Comparison of ENCODE assay signal across 13 mouse cellular contexts in genomic region chr12:5319359-5319973, GRCm38 (mm10). TPM values are rescaled to one million over a fixed set of nuclear protein-coding genes. Genes with fewer than 3 reads are reported as not detected.
DNase-seq lines count a peak whose midpoint lies in the region; ATAC-seq and TF ChIP-seq lines count a peak whose summit lies in the region.
"Had no signal": no experiment of that assay in that cellular context is flagged by ENCODE, and none has a peak within 500 bp of the region (broad histone marks: within the 10 kb centered on the region; RNA-seq: fewer than 3 reads in every experiment).

No protein-coding gene starts in this region.

- WGBS in cerebellum, adult 2 months = 44% methylated on average over 12 of the region's 12 CpGs
- 23% methylated on average over 12 of the region's 12 CpGs for WGBS in kidney, postnatal 0 days
- WGBS in embryonic facial prominence, embryonic 10.5 days = 15% methylated on average over 12 of the region's 12 CpGs
- 17% methylated on average over 12 of the region's 12 CpGs for WGBS in limb, embryonic 11.5 days

- no peaks in the 10 kb centered on the region; the same call in 1 of the 2 replicates for H3K4me1 ChIP-seq in cerebellum, adult 2 months (ENCODE audit: control insufficient read depth, insufficient read depth, low read length)
- H3K4me1 ChIP-seq in kidney, postnatal 0 days (replicated peaks; ENCODE audit: insufficient read depth, low read length) = no peaks in the 10 kb centered on the region
- H3K4me1 ChIP-seq in embryonic facial prominence, embryonic 10.5 days = peaks cover 32% of the 10 kb centered on the region
- H3K4me1 ChIP-seq in limb, embryonic 11.5 days (ENCODE audit: control insufficient read depth, insufficient read depth, low read length) = peaks cover 9% of the 10 kb centered on the region

- no peaks in the 10 kb centered on the region for H3K9me3 ChIP-seq in kidney, postnatal 0 days (replicated peaks; ENCODE audit: low read length)
- H3K9me3 ChIP-seq in embryonic facial prominence, embryonic 10.5 days = no peaks in the 10 kb centered on the region
- no peaks in the 10 kb centered on the region for H3K9me3 ChIP-seq in limb, embryonic 11.5 days (ENCODE audit: control insufficient read depth, low read length)
- H3K9me3 ChIP-seq: embryonic facial prominence, embryonic 15.5 days; lung, embryonic 15.5 days had no signal

- no peak overlapping the region for H3K4me3 ChIP-seq in cerebellum, adult 2 months (replicated peaks; ENCODE audit: insufficient read depth, low read depth, low read length)
- H3K4me3 ChIP-seq in kidney, postnatal 0 days (replicated peaks; ENCODE audit: low read depth, low read length) = no peak overlapping the region
- H3K4me3 ChIP-seq in embryonic facial prominence, embryonic 10.5 days = peak overlapping the region; percentile 32; the same call in 1 of the 2 replicates
- H3K4me3 ChIP-seq in limb, embryonic 11.5 days (ENCODE audit: low read depth, low read length) = no peak overlapping the region
- H3K4me3 ChIP-seq: embryonic facial prominence, embryonic 15.5 days; lung, embryonic 15.5 days had no signal

- DNase-seq in cerebellum, postnatal 10 days = peak; percentile 51 to 55
- DNase-seq in cerebellum, adult 2 months = no peak
- DNase-seq in kidney, postnatal 0 days (ENCODE audit: low spot score) = peak; percentile 55
- DNase-seq in kidney, adult 11 months = no peak
- peak; percentile 71 for DNase-seq in embryonic facial prominence, embryonic 10.5 days (ENCODE audit: low spot score)
- DNase-seq in limb, embryonic 11.5 days (ENCODE audit: low spot score) = peak; percentile 45
- no peak for DNase-seq in gastrocnemius, postnatal 36 days
- no peak for DNase-seq in heart, adult 18-20 months
- DNase-seq: adrenal gland, postnatal 25 days; left cerebral cortex, postnatal 4 days; midbrain, embryonic 14.5 days had no signal

- H3K27me3 ChIP-seq in cerebellum, adult 2 months (ENCODE audit: control insufficient read depth, insufficient read depth, low read length) = no peaks in the 10 kb centered on the region
- no peaks in the 10 kb centered on the region for H3K27me3 ChIP-seq in kidney, postnatal 0 days (ENCODE audit: insufficient read depth, low read length)
- H3K27me3 ChIP-seq in embryonic facial prominence, embryonic 10.5 days (replicated peaks; ENCODE audit: low read depth, poor library complexity, severe bottlenecking) = no peaks in the 10 kb centered on the region
- no peaks in the 10 kb centered on the region for H3K27me3 ChIP-seq in limb, embryonic 11.5 days (ENCODE audit: control insufficient read depth, insufficient read depth, low read length)
- H3K27me3 ChIP-seq: embryonic facial prominence, embryonic 15.5 days; lung, embryonic 15.5 days had no signal

- TF ChIP-seq CTCF in cerebellum, adult 2 months (IDR thresholded peaks at IDR 0.05; ENCODE audit: borderline replicate concordance, insufficient read depth, low read depth, low read length) = no peak
- TF ChIP-seq CTCF in kidney, postnatal 0 days (IDR thresholded peaks at IDR 0.05; ENCODE audit: low read depth) = no peak

- H3K36me3 ChIP-seq in kidney, postnatal 0 days (ENCODE audit: insufficient read depth, low read length) = no peaks in the 10 kb centered on the region
- no peaks in the 10 kb centered on the region for H3K36me3 ChIP-seq in embryonic facial prominence, embryonic 10.5 days (replicated peaks)
- H3K36me3 ChIP-seq in limb, embryonic 11.5 days (ENCODE audit: control insufficient read depth, insufficient read depth, low read length) = no peaks in the 10 kb centered on the region
- H3K36me3 ChIP-seq: embryonic facial prominence, embryonic 15.5 days; lung, embryonic 15.5 days had no signal

- no peak overlapping the region for H3K27ac ChIP-seq in cerebellum, adult 2 months (ENCODE audit: insufficient read depth, low read length)
- H3K27ac ChIP-seq in kidney, postnatal 0 days = no peak overlapping the region; the same call in 1 of the 2 replicates
- H3K27ac ChIP-seq in embryonic facial prominence, embryonic 10.5 days (replicated peaks) = peak overlapping the region; percentile 72
- no peak overlapping the region for H3K27ac ChIP-seq in limb, embryonic 11.5 days (replicated peaks; ENCODE audit: low read depth, low read length)
- H3K27ac ChIP-seq: embryonic facial prominence, embryonic 15.5 days; lung, embryonic 15.5 days had no signal

- no peak for TF ChIP-seq POLR2A in cerebellum, adult 2 months (IDR thresholded peaks at IDR 0.05; ENCODE audit: borderline replicate concordance, insufficient read depth, low read length)

- peak; percentile 57; the same call in 1 of the 2 replicates for ATAC-seq in kidney, postnatal 0 days (replicated peaks; ENCODE audit: low FRiP score, low read depth)
- ATAC-seq in limb, embryonic 11.5 days (ENCODE audit: insufficient number of reproducible peaks, low FRiP score, low TSS enrichment, low read depth) = peak; percentile 65; the same call in 1 of the 2 replicates

- intact Hi-C loops in gastrocnemius, postnatal 36 days (cut with DNase I) = no loop called here

- H3K4me2 ChIP-seq in kidney, postnatal 0 days (ENCODE audit: low read length) = no peak overlapping the region
- no peak overlapping the region; the same call in 1 of the 2 replicates for H3K4me2 ChIP-seq in limb, embryonic 11.5 days (ENCODE audit: low read depth, severe bottlenecking)
- H3K4me2 ChIP-seq: embryonic facial prominence, embryonic 15.5 days; lung, embryonic 15.5 days had no signal

- no peak overlapping the region for H3K9ac ChIP-seq in kidney, postnatal 0 days (ENCODE audit: low read depth, low read length)
- no peak overlapping the region for H3K9ac ChIP-seq in limb, embryonic 11.5 days (ENCODE audit: low read length)
- H3K9ac ChIP-seq: embryonic facial prominence, embryonic 15.5 days; lung, embryonic 15.5 days had no signal

RNA-seq across cellular contexts. Expression of gene Klhl29, which starts 56.0 kb away (rescaled TPM):
- polyA plus RNA-seq in cerebellum, adult 2 months (2012; rRNA removed) = 14.7 and 15.2 TPM in 2 replicates
- polyA plus RNA-seq in kidney, postnatal 0 days (2015; fragmentation: Nextera tagmentation; extraction: Ambion mirVana) = 0.30 and 0.40 TPM in 2 replicates
- 1.00 and 1.2 TPM in 2 replicates for polyA plus RNA-seq in embryonic facial prominence, embryonic 10.5 days (2016; fragmentation: Nextera tagmentation; extraction: Ambion mirVana)
- 2.2 and 2.9 TPM in 2 replicates for polyA plus RNA-seq in limb, embryonic 11.5 days (2014; fragmentation: Nextera tagmentation; extraction: Ambion mirVana)
- 1 to 10 TPM; 2.1 to 3.3 TPM for total RNA-seq in gastrocnemius, postnatal 36 days (2021)
- under 1 TPM; 0.27 to 0.44 TPM for total RNA-seq in heart, adult 18-20 months (2021)

Comparison
In these comparisons a context has a peak if more than half of its experiments do, and no peak if none do; other contexts are left out.
1. DNase-seq: peak in cerebellum, postnatal 10 days (2 of 2), kidney, postnatal 0 days (single experiment), embryonic facial prominence, embryonic 10.5 days (single experiment) and limb, embryonic 11.5 days (single experiment); none in cerebellum, adult 2 months (0 of 2), kidney, adult 11 months (single experiment), gastrocnemius, postnatal 36 days (0 of 2) and heart, adult 18-20 months (0 of 2).